Mouse (Mus musculus): Measurements from ENCODE around the gene Kalrn. TPM values are rescaled to one million over a fixed set of nuclear protein-coding genes. Genes with fewer than 3 reads are reported as not detected.

The Kalrn gene
- polyA plus RNA-seq, 1 experiment from 2014 or later = 11.3 TPM

- Histone ChIP-seq H3K9me3 (replicated peaks) (no peaks in the 10 kb centered on the region), H3K27ac (replicated peaks) (peak overlapping the region; percentile 59; the same call in 1 of the 2 replicates), H3K4me3 (no peak overlapping the region), H3K4me1 (peaks cover 19% of the 10 kb centered on the region), H3K27me3 (ENCODE audit: low read depth, poor library complexity, severe bottlenecking) (no peaks in the 10 kb centered on the region), H3K36me3 (peaks cover 4% of the 10 kb centered on the region; the same call in 1 of the 2 replicates)
- 72% methylated on average over 18 of the region's 18 CpGs for WGBS
- DNase-seq (ENCODE audit: low spot score) = no peak
Measured at GRCm38 (mm10) chr16:33922111-33923000, 651.0 kb downstream of the Kalrn start.

DNA sequence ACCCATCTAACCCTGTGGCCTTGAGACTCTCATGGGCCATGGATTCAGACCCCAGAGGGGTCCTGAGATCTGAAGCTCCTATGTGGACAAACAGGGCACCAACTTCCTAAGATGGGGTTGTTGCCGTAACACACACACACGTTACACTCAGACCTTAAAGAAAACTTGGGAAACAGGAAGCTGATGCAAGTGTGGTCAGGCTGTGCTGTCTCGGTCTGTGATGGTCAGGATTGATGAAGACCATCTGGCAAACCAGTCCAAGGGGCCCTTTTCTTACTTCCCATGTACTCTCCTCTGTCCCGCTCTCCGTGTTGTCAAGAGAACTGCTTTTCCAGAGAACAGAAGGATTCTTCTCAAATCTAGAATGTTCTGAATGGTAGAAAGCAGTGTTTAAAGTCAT is 651.8 kb downstream of the Kalrn start:
- H3K4me1 ChIP-seq = peaks cover 27% of the 10 kb centered on the region
- no peak for DNase-seq (ENCODE audit: low spot score)
- no peaks in the 10 kb centered on the region for H3K9me3 ChIP-seq (replicated peaks)
- H3K36me3 ChIP-seq = peaks cover 4% of the 10 kb centered on the region; the same call in 1 of the 2 replicates
- WGBS = 87% methylated on average over 5 of the region's 5 CpGs
- no peaks in the 10 kb centered on the region for H3K27me3 ChIP-seq (ENCODE audit: low read depth, poor library complexity, severe bottlenecking)
- no peak overlapping the region for H3K27ac ChIP-seq (replicated peaks)
- no peak overlapping the region for H3K4me3 ChIP-seq

Other genes starting within 250 kb of the Kalrn start
- gene Ropn1, start 76.4 kb upstream of the Kalrn start, polyA plus RNA-seq (2016; fragmentation: Nextera tagmentation; extraction: Ambion mirVana) = not detected in 2 replicates
- 10.3 and 11.0 TPM in 2 replicates for gene Ccdc14, start 117.1 kb upstream of the Kalrn start, polyA plus RNA-seq (2016; fragmentation: Nextera tagmentation; extraction: Ambion mirVana)
- 8.5 and 8.9 TPM in 2 replicates for gene Mylk, start 171.7 kb upstream of the Kalrn start, polyA plus RNA-seq (2016; fragmentation: Nextera tagmentation; extraction: Ambion mirVana)

Data from midbrain, embryonic 10.5 days (tissue).